14 mouse cellular contexts compared by ENCODE assay signal in genomic region chr10:117873952-117874351, GRCm38 (mm10). TPM values are rescaled to one million over a fixed set of nuclear protein-coding genes. Genes with fewer than 3 reads are reported as not detected.
A peak's percentile ranks its signal among the peaks of the same experiment; 100 is the strongest.
DNase-seq lines count a peak whose midpoint lies in the region; ATAC-seq and TF ChIP-seq lines count a peak whose summit lies in the region.
"Had no signal": no experiment of that assay in that cellular context is flagged by ENCODE, and none has a peak within 500 bp of the region (broad histone marks: within the 10 kb centered on the region; RNA-seq: fewer than 3 reads in every experiment).

No protein-coding gene starts in this region.

- H3K4me2 ChIP-seq in lung, postnatal 0 days (replicated peaks; ENCODE audit: low read depth, low read length) = no peak overlapping the region
- no peak overlapping the region for H3K4me2 ChIP-seq in midbrain, embryonic 13.5 days (replicated peaks)
- H3K4me2 ChIP-seq in hindbrain, postnatal 0 days (ENCODE audit: low read depth, low read length) = no peak overlapping the region
- H3K4me2 ChIP-seq in forebrain, embryonic 13.5 days = no peak overlapping the region
- H3K4me2 ChIP-seq: hindbrain, embryonic 14.5 days had no signal

- TF ChIP-seq CTCF in lung, postnatal 0 days (IDR thresholded peaks at IDR 0.05) = no peak
- no peak for TF ChIP-seq CTCF in hindbrain, postnatal 0 days (IDR thresholded peaks at IDR 0.05; ENCODE audit: low read depth)

- H3K27ac ChIP-seq in lung, postnatal 0 days (ENCODE audit: low read length) = no peak overlapping the region
- H3K27ac ChIP-seq in midbrain, embryonic 13.5 days = no peak overlapping the region
- H3K27ac ChIP-seq in hindbrain, postnatal 0 days = no peak overlapping the region
- no peak overlapping the region for H3K27ac ChIP-seq in forebrain, embryonic 13.5 days
- H3K27ac ChIP-seq: hindbrain, embryonic 14.5 days; liver, embryonic 14.5 days had no signal

- H3K9ac ChIP-seq in lung, postnatal 0 days (replicated peaks; ENCODE audit: low read depth) = no peak overlapping the region
- no peak overlapping the region for H3K9ac ChIP-seq in midbrain, embryonic 13.5 days (replicated peaks)
- H3K9ac ChIP-seq in hindbrain, postnatal 0 days (replicated peaks; ENCODE audit: low read length) = no peak overlapping the region
- no peak overlapping the region for H3K9ac ChIP-seq in forebrain, embryonic 13.5 days
- H3K9ac ChIP-seq: hindbrain, embryonic 14.5 days; liver, embryonic 14.5 days had no signal

- peak; percentile 51 for DNase-seq in lung, postnatal 0 days (ENCODE audit: low spot score)
- DNase-seq in lung, postnatal 4 days = no peak
- peak; percentile 23 for DNase-seq in MEL-GATA-1-ER (ENCODE audit: extremely low read depth, low read depth)
- no peak for DNase-seq in hindbrain, postnatal 0 days (ENCODE audit: low spot score)
- DNase-seq: cerebellum, adult 9-11 months; gastrocnemius, postnatal 36 days; thymus, adult 2 months had no signal

- WGBS in lung, postnatal 0 days = 38% methylated on average over 4 of the region's 4 CpGs
- WGBS in midbrain, embryonic 13.5 days = 88% methylated on average over 4 of the region's 4 CpGs
- WGBS in hindbrain, postnatal 0 days = 90% methylated on average over 4 of the region's 4 CpGs
- WGBS in forebrain, embryonic 13.5 days = 87% methylated on average over 4 of the region's 4 CpGs

- ATAC-seq in lung, postnatal 0 days = 0 out of 2 replicates have a peak, but pooled peaks have one; percentile 19
- ATAC-seq in granulocyte monocyte progenitor cell, adult 5-6 weeks (replicated peaks; ENCODE audit: poor library complexity, severe bottlenecking) = 0 out of 2 replicates have a peak, but pooled peaks have one; percentile 17
- ATAC-seq in monocyte, adult 5-6 weeks (replicated peaks; ENCODE audit: insufficient number of reproducible peaks, low FRiP score, low TSS enrichment, poor library complexity, severe bottlenecking) = peak; percentile 57
- ATAC-seq in midbrain, embryonic 13.5 days = no peak
- ATAC-seq in hindbrain, postnatal 0 days = no peak
- no peak for ATAC-seq in forebrain, embryonic 13.5 days

- H3K4me1 ChIP-seq in lung, postnatal 0 days (ENCODE audit: insufficient read depth, low read depth, low read length) = no peaks in the 10 kb centered on the region
- no peaks in the 10 kb centered on the region for H3K4me1 ChIP-seq in midbrain, embryonic 13.5 days (replicated peaks)
- no peaks in the 10 kb centered on the region for H3K4me1 ChIP-seq in hindbrain, postnatal 0 days (ENCODE audit: insufficient read depth, low read length)
- H3K4me1 ChIP-seq in forebrain, embryonic 13.5 days = no peaks in the 10 kb centered on the region

- H3K4me3 ChIP-seq in lung, postnatal 0 days (ENCODE audit: low read depth, low read length) = no peak overlapping the region
- H3K4me3 ChIP-seq in midbrain, embryonic 13.5 days (replicated peaks) = no peak overlapping the region
- no peak overlapping the region for H3K4me3 ChIP-seq in hindbrain, postnatal 0 days (ENCODE audit: low read length)
- H3K4me3 ChIP-seq in forebrain, embryonic 13.5 days = no peak overlapping the region
- H3K4me3 ChIP-seq: megakaryocyte, embryonic 14.5 days had no signal

- TF ChIP-seq EP300 in lung, postnatal 0 days (IDR thresholded peaks at IDR 0.05) = 0 out of 2 replicates have a peak, but pooled peaks have one; percentile 10

- H3K27me3 ChIP-seq in lung, postnatal 0 days (replicated peaks; ENCODE audit: insufficient read depth, low read length) = no peaks in the 10 kb centered on the region
- H3K27me3 ChIP-seq in midbrain, embryonic 13.5 days = no peaks in the 10 kb centered on the region
- no peaks in the 10 kb centered on the region for H3K27me3 ChIP-seq in hindbrain, postnatal 0 days (ENCODE audit: insufficient read depth, low read length)
- H3K27me3 ChIP-seq in forebrain, embryonic 13.5 days = no peaks in the 10 kb centered on the region
- H3K27me3 ChIP-seq: megakaryocyte, embryonic 14.5 days had no signal

- H3K9me3 ChIP-seq in lung, postnatal 0 days (ENCODE audit: low read length) = no peaks in the 10 kb centered on the region
- H3K9me3 ChIP-seq in midbrain, embryonic 13.5 days = no peaks in the 10 kb centered on the region
- no peaks in the 10 kb centered on the region for H3K9me3 ChIP-seq in hindbrain, postnatal 0 days (ENCODE audit: low read length)
- H3K9me3 ChIP-seq in forebrain, embryonic 13.5 days (replicated peaks) = no peaks in the 10 kb centered on the region
- H3K9me3 ChIP-seq: megakaryocyte, embryonic 14.5 days had no signal

- no peaks in the 10 kb centered on the region for H3K36me3 ChIP-seq in lung, postnatal 0 days (ENCODE audit: insufficient read depth, low read length)
- H3K36me3 ChIP-seq in midbrain, embryonic 13.5 days = no peaks in the 10 kb centered on the region
- H3K36me3 ChIP-seq in hindbrain, postnatal 0 days (ENCODE audit: insufficient read depth, low read length) = no peaks in the 10 kb centered on the region
- no peaks in the 10 kb centered on the region for H3K36me3 ChIP-seq in forebrain, embryonic 13.5 days (ENCODE audit: poor library complexity, severe bottlenecking)

RNA-seq across cellular contexts. Expression of gene Rap1b, which starts 28.1 kb away (rescaled TPM):
- 268 and 290 TPM in 2 replicates for polyA plus RNA-seq in lung, postnatal 0 days (2015; fragmentation: Nextera tagmentation; extraction: Ambion mirVana)
- total RNA-seq in granulocyte monocyte progenitor cell, adult 5-6 weeks (2014; fragmentation: Nextera tagmentation) = 124 and 127 TPM in 2 replicates
- total RNA-seq in granulocyte monocyte progenitor cell, adult 5-6 weeks (2017) = 92.3 and 107 TPM in 2 replicates
- 807 to 1,253 TPM (median 1,136 TPM) in 3 replicates for total RNA-seq in monocyte, adult 5-6 weeks (2017)
- polyA plus RNA-seq in midbrain, embryonic 13.5 days (2015; fragmentation: Nextera tagmentation; extraction: Ambion mirVana) = 140 and 146 TPM in 2 replicates
- 46.9 and 57.5 TPM in 2 replicates for total RNA-seq in hindbrain, postnatal 0 days (2014; rRNA removed)
- 142 and 143 TPM in 2 replicates for polyA plus RNA-seq in hindbrain, postnatal 0 days (2015; fragmentation: Nextera tagmentation; extraction: Ambion mirVana)
- 123 and 129 TPM in 2 replicates for polyA plus RNA-seq in forebrain, embryonic 13.5 days (2015; fragmentation: Nextera tagmentation; extraction: Ambion mirVana)

Comparison
In these comparisons a context has a peak if more than half of its experiments do, and no peak if none do; other contexts are left out.
1. DNase-seq: peak in lung, postnatal 0 days (single experiment) and MEL-GATA-1-ER (single experiment); none in lung, postnatal 4 days (0 of 2) and hindbrain, postnatal 0 days (single experiment).
2. ATAC-seq: peak in lung, postnatal 0 days (single experiment), granulocyte monocyte progenitor cell, adult 5-6 weeks (single experiment) and monocyte, adult 5-6 weeks (single experiment); none in midbrain, embryonic 13.5 days (single experiment), hindbrain, postnatal 0 days (single experiment) and forebrain, embryonic 13.5 days (single experiment).